Mouse (Mus musculus) C2C12 (cell line): ENCODE measurements around the gene Hspa1l. TPM values are rescaled to one million over a fixed set of nuclear protein-coding genes. Genes with fewer than 3 reads are reported as not detected.

ENCODE experiments used
- H3K27me3 ChIP-seq: one replicate; pipeline ENCODE4 v1.6.1; 2011; ENCODE audit not compliant: control insufficient read depth, insufficient read depth, insufficient read length
- H3K36me3 ChIP-seq: one replicate; pipeline ENCODE4 v1.6.1; 2011; ENCODE audit not compliant: control insufficient read depth, insufficient read depth
- H3K4me3 ChIP-seq: one replicate; pipeline ENCODE4 v1.5.1; 2011; ENCODE audit warnings: mild to moderate bottlenecking, control low read depth; ENCODE audit not compliant: poor library complexity, insufficient read depth, severe bottlenecking
- H3K79me2 ChIP-seq: one replicate; pipeline ENCODE4 v1.6.1; 2011; ENCODE audit not compliant: control insufficient read depth, insufficient read depth
- H3K79me3 ChIP-seq: one replicate; pipeline ENCODE4 v1.6.1; 2011; ENCODE audit warnings: low read depth, control low read depth
- H3ac ChIP-seq: one replicate; pipeline ENCODE3; 2011; ENCODE audit warnings: low read depth; ENCODE audit not compliant: control insufficient read depth, insufficient read length
- CEBPB ChIP-seq: IDR thresholded peaks from one replicate; pipeline ENCODE4 v1.6.1; 2011; ENCODE audit warnings: low read depth, mild to moderate bottlenecking, control low read depth, moderate library complexity
- CTCF ChIP-seq: IDR thresholded peaks from one replicate; pipeline ENCODE4 v1.5.1; 2011; ENCODE audit not compliant: control insufficient read depth, insufficient read depth, insufficient read length
- FOSL1 ChIP-seq: IDR thresholded peaks from one replicate; pipeline ENCODE4 v1.8.0; 2011; ENCODE audit warnings: mild to moderate bottlenecking, low read length; ENCODE audit not compliant: poor library complexity, insufficient read depth, severe bottlenecking
- MAX ChIP-seq: IDR thresholded peaks from one replicate; pipeline ENCODE4 v1.6.1; 2011; ENCODE audit warnings: mild to moderate bottlenecking, control low read depth
- MYOD1 ChIP-seq: IDR thresholded peaks from one replicate; pipeline ENCODE4 v1.6.1; 2011; ENCODE audit warnings: low read depth; ENCODE audit not compliant: control insufficient read depth, insufficient read length
- MYOG ChIP-seq: IDR thresholded peaks from one replicate; pipeline ENCODE4 v1.6.1; 2011; ENCODE audit not compliant: control insufficient read depth, insufficient read length; ENCODE audit errors: extremely low read depth
- USF1 ChIP-seq: IDR thresholded peaks from one replicate; pipeline ENCODE4 v1.6.1; 2011; ENCODE audit warnings: low read depth, mild to moderate bottlenecking, control low read depth, moderate library complexity
- polyA plus RNA-seq: library from polyadenylated mRNA; unstranded; fragments of >200 nt; fragmentation: generic; extraction: Trizol; gene quantifications from one replicate; pipeline ENCODE4 v1.2.1, GENCODE M21; 2012; ENCODE audit warnings: missing spikeins

The Hspa1l gene
- polyA plus RNA-seq, 1 experiment, result 0.99 TPM

DNA sequence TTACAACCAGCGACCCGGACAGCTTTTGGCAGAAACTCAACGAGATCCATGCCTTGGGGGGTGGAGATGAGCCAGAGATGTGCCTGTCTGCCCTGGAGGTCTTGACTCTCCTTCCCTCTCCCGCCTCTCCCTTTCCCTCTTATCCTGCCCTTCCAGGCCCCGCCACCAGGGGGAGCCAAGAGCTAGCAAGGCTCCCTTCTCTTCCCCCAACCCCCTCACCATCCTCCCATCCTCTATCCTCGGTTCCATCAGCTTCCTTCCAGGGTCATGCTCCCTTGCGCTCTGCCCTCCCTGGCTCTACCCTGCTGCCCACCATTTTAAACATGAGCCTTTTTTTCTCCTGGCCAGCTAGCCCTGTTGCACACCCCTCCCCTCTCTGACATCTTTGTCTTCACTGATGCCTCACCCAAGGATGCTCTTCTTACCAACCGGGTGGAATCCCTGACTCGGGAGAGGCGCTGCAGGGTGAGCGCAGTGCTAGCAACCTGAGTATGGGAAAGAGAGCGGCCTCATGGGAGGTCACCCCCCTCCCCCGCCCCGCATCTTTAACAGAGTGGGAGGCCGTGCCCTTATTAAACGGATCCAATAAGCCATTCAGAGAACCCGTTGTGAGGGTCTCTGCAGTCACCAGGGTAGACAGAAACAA is 48.8 kb downstream of the Hspa1l start:
- Histone ChIP-seq H3K27me3 (no peaks in the 10 kb centered on the region), H3K79me2 (no peaks in the 10 kb centered on the region), H3K4me3 (no peak overlapping the region), H3K79me3 (no peaks in the 10 kb centered on the region), H3K36me3 (no peaks in the 10 kb centered on the region), H3ac (no peak overlapping the region)
- TF ChIP-seq CTCF, result peak; percentile 79
- no peak for TF ChIP-seq FOSL1
- TF ChIP-seq MYOD1, result no peak

GRCm38 (mm10) chr17:35021842-35022477 is 49.5 kb downstream of the Hspa1l start:
- no peaks in the 10 kb centered on the region for H3K27me3 ChIP-seq
- TF ChIP-seq MAX (no peak), FOSL1 (no peak), MYOG (no peak), CEBPB (no peak)
- H3K79me3 ChIP-seq, result no peaks in the 10 kb centered on the region
- no peak overlapping the region for H3K4me3 ChIP-seq
- H3K79me2 ChIP-seq, result no peaks in the 10 kb centered on the region
- H3K36me3 ChIP-seq, result no peaks in the 10 kb centered on the region
- no peak overlapping the region for H3ac ChIP-seq

DNA sequence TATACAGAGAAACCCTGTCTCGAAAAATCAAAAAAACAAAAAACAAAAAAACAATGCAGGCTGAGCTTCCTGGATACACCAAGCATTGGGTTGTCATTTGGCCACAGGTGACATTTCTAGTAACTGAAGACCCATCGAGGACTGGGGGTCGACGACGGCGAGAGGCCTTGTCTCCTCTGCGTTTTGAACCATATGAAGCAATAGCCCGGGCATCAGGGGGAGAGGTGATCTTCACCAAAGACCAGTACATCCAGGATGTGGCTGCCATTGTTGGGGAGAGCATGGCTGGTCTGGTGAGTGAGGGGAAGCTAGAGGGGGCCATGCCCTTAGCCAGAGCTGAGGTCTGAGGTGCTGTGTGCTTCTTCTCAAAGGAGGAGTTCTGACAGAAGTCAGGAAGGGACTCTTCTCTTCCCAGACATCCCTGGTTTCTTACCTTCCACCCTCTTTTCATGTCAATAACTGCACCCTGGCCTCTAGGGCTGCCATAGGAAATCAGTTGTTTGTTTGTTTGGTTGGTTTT is 50.1 kb downstream of the Hspa1l start:
- Histone ChIP-seq H3K4me3 (no peak overlapping the region), H3K79me2 (no peaks in the 10 kb centered on the region), H3K79me3 (no peaks in the 10 kb centered on the region), H3ac (no peak overlapping the region), H3K27me3 (no peaks in the 10 kb centered on the region), H3K36me3 (no peaks in the 10 kb centered on the region)
- no peak for TF ChIP-seq USF1
- no peak for TF ChIP-seq CTCF
- TF ChIP-seq MYOD1, result no peak
- no peak for TF ChIP-seq MYOG
- TF ChIP-seq CEBPB, result no peak
- no peak for TF ChIP-seq FOSL1
- TF ChIP-seq MAX, result no peak

DNA sequence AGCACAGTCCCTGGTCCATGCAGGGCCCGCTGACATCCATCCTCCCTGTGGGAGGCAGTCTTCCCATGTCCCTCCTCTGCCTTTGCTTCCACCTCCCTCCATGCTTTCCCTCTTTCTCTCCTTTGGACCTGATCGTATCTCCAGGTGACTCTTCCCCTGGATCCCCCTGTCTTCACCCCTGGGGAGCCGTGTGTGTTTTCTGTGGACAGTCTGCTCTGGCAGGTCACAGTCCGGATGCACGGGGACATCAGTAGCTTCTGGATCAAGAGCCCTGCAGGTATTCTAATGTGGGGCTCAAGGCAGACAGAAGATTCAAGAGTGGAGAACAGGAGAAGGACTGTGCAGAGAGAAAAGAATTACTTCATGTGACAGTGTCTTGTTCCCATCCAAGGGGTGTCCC is 50.7 kb downstream of the Hspa1l start:
- H3K27me3 ChIP-seq, result no peaks in the 10 kb centered on the region
- H3ac ChIP-seq, result no peak overlapping the region
- no peaks in the 10 kb centered on the region for H3K36me3 ChIP-seq
- TF ChIP-seq MYOG (no peak), CTCF (no peak), FOSL1 (no peak), CEBPB (no peak), USF1 (no peak), MYOD1 (no peak), MAX (no peak)
- H3K79me2 ChIP-seq, result no peaks in the 10 kb centered on the region
- H3K4me3 ChIP-seq, result no peak overlapping the region
- no peaks in the 10 kb centered on the region for H3K79me3 ChIP-seq

- H3K27me3 ChIP-seq, result no peaks in the 10 kb centered on the region
- no peak overlapping the region for H3K4me3 ChIP-seq
- no peak for TF ChIP-seq CTCF
- no peaks in the 10 kb centered on the region for H3K79me2 ChIP-seq
- no peaks in the 10 kb centered on the region for H3K36me3 ChIP-seq
- H3ac ChIP-seq, result no peak overlapping the region
- no peaks in the 10 kb centered on the region for H3K79me3 ChIP-seq
These were observed 51.3 kb downstream of the Hspa1l start for GRCm38 (mm10) chr17:35023756-35024155.

DNA sequence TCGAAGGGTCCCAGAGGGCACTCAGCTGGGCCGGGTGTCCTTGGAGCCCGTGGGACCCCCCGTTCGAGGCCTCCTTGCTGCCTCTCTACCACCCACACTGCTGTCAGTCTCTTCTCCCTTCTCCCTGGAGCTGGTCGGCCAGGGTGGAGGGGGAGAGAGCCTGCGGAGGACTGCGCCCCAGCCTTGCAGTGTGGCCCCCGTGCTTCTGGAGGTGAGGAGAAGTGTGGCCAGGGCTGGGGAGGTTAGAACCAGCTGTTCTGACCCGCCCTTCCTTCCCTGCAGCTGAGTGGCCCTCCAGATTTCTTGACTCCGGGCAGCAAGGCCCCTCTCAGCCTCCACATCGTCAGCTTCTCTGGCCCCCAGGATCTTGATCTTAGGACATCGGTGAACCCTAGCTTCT is 51.8 kb downstream of the Hspa1l start:
- Histone ChIP-seq H3ac (no peak overlapping the region), H3K79me2 (no peaks in the 10 kb centered on the region), H3K27me3 (no peaks in the 10 kb centered on the region), H3K4me3 (no peak overlapping the region), H3K36me3 (no peaks in the 10 kb centered on the region), H3K79me3 (no peaks in the 10 kb centered on the region)
- TF ChIP-seq CEBPB (no peak), FOSL1 (no peak), CTCF (no peak), MYOG (no peak), MAX (no peak), MYOD1 (no peak), USF1 (no peak)
